Mouse (Mus musculus) spleen, postnatal 4 days (tissue): Measurements from ENCODE around the gene Slc35g2.
A peak's percentile ranks its signal among the peaks of the same experiment; 100 is the strongest.

Experiments
- DNase-seq, 2 experiments: peaks; one replicate each; pipeline ENCODE4 v3.0.0; 2022; ENCODE audit warnings: low spot score in 2 of 2

The Slc35g2 gene

GRCm38 (mm10) chr9:100570626-100571233 is at the start of gene Slc35g2:
Gene Slc35g2 (minus strand): TSS chr9:100571090.
- peak in 1 of 2 experiments; percentile 63 for DNase-seq

GRCm38 (mm10) chr9:100616947-100617346 is 46.1 kb upstream of the Slc35g2 start:
- DNase-seq, result no peak

DNA sequence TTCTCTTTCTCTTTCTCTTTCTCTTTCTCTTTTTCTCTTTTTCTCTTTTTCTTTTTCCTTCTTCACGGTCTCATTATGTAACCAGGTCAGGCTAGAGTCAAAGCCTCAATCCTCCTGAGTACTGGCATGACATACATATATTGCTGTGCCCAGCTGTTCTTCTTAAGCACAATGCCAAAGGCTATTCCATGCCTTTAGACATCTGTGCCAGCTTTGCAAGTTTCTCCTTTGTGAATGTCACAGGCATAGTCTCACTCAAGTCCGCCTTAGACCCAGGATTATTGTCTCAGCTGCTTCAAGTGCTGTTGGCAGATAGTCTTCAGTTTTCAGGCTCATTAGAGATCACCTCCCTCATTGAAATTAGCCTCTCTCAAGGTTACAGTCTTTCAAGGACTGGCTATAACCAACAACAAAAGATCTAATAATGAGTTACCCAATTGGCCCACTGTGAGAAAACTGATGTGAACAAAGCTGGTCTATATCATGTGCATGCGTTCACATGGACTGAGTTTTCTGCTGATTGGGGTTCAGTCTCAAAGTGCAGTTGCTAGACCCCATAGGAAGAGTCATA is 42.7 kb upstream of the Slc35g2 start:
- no peak for DNase-seq

DNA sequence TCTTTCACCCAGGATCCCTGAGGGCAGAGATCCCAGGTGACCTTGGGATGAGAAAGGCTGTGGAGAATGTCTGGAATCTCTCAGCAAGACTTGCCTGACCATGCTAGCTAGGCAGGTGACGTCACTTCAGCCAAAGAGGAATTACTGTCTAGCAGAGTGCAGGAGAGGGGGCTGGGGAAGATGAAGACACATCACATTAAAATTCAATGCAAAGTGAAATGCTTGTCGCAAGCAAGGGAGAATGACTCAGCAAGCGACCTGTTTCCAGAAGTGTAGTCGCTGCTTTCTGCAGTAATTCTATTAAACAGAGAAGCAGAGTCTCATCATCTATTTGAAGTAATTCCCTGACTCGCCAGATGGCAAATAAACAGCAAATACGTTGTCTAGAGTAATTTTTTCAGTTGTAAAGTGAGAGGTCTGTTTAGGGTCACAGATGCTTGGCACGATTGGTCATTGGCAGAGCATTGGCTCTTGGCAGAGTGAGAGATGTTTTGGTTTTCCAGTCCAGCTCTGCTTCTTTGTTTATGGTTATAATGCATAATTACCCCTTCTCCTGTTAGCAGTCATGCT is 35.2 kb upstream of the Slc35g2 start:
- no peak for DNase-seq

DNA sequence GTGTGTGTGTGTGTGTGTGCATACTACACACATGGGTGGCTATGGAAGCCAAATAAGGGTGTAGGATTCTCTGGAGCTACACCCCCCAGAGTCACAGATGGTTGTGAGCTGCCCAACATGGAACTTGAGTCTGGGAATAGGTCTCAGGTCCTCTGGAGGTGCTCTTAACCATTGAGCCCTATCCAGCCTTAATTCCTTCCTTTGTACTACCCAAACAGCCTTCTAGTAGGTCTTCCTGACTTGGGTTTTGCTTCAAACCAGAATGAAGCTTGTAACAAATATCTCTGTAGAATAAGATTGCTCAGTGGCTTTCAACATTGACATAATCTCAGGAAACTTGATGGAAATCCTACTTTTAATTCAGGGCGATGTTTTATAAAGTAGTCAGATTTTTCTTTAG is 34.6 kb upstream of the Slc35g2 start:
- no peak for DNase-seq

DNA sequence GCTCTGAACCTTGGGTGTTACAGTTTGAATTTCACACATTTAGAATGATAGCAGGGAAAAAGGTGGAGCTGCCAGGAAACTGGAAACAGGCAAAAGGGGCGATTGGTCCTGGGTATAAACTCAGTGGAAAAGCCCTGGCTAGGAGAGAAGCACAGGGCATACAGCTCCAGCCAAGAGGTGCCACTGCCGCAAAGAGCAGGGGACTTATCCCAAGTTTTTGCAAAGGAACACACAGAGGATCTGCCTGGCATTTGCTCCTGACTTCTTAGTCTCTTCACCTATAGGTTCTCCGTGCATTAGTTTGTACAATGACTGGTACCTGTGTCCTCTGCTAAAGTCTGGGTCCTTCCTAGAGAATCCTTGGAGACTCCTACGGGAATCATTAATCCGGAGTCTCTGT is 32.3 kb upstream of the Slc35g2 start:
- no peak for DNase-seq

DNA sequence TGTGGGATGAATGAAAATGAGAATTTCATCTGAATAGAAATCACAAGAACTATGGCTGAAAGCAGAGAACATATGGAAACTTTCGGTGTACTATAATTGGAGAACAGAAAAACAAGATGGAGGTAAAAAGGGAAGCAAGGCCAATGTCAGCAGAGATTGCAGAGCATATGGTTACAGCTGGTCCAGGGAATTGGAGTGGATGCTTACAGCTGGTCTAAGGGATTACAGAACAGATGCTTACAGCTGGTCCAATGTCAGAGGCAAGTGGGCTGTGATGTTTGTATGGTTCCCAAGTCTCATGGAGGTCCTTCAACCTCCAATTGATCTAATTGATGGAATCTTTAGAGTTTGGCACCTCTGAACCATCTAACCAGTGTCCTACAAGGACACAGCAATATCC is 31.2 kb upstream of the Slc35g2 start:
- DNase-seq, result no peak

DNA sequence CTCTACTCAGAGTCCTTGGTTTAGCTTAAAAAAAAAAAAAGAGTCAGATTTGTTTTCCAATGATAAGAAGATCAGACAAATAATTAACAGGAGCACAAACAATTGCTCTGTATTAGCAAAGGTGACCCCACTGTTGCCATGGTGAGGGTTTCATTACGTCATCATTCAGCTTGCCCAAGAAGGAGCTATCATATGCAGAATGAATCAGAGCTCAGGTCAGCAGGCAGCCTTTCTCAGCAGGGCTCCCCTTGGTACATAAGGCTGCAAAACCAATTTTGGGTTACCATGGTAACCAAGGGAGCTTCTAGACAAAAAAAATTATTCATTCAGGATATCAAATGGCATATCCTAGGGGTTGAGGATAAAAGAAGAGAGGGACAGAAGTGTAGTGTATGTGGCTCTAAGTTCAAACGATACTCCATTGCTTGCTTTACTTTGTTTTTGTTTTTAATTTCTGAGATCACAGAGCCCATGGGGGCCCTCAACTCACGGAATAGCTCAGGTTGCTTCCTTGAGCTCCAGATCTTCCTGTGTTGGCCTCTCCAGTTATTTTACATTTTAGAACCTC is 29.0 kb upstream of the Slc35g2 start:
- no peak for DNase-seq

DNA sequence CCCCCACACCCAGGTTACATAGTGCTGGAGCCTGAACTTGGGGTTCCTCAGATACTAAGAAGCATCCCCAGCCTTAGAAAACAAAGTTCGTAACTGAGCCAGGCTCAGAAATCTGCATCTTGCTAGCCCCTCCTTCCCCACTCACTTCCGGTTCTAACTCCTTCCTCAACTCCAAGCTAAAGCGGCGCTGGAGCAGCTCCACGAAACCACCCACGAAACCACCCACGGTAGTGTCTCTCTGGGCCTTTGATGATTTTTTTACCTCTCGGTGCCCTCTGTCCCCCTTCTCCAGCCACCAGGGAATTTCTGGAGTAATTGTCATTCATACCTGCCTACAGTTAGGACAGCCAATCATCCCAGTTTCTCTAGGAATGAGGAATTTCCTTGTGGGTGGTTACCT is 26.7 kb upstream of the Slc35g2 start, which contains the start of gene Stag1:
TSS of gene Stag1 (plus strand) at position 253 of the 400 bp plus-strand sequence.
- no peak for DNase-seq

GRCm38 (mm10) chr9:100596317-100596716 is 25.4 kb upstream of the Slc35g2 start:
- no peak for DNase-seq

DNA sequence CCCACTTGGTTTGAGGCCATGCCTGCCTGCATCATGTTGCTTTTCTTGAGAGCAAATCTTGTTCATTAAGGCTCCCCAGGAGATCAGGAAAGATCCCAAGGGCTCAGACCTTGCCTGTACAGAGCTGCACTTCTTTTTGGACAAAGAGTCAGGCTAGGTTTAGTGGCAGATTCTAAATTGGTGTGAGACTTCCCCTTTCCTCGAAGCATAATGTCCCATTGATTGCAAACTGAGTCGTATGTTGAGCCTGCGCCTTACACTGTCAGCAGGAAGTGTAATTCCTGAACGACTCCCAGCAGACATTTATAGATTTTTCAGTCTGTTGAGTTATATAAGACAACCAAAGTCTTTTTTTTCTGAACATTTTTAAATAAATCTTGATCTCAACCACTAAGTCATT is 19.6 kb upstream of the Slc35g2 start:
- DNase-seq, result no peak

GRCm38 (mm10) chr9:100584031-100584430 is 13.1 kb upstream of the Slc35g2 start:
- no peak for DNase-seq

DNA sequence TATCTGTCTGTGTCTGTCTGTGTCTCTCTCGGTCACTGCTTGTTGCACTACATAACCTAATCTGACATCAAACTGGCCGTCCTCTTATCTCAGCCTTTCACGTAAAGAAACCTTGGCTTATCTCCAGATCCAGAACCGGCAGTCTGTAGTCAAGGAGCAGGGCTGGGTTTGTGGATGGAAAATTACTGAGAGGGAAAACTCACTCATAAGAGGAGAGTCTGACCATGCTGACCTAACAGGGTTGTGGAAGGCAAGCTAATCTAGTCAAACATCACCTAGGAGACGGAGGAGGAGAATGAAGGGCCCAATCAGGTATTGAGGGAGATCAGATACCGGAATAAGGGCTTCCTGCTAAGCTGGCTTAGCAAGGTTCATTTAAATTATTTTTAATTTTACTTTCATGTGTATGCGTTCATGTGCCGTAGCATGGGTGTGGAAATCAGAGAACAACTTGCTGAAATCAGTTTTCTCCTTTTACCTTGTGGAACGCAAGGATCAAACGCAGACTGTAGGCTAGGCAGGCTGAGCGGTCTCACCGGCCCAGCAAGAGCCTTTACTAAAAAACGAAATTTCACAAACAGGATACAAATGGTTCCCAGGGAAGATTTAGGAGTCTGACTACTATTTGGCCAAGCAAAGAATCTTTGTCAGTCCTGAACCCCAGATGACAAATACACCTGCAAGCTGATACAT is 12.1 kb upstream of the Slc35g2 start:
- no peak for DNase-seq

DNA sequence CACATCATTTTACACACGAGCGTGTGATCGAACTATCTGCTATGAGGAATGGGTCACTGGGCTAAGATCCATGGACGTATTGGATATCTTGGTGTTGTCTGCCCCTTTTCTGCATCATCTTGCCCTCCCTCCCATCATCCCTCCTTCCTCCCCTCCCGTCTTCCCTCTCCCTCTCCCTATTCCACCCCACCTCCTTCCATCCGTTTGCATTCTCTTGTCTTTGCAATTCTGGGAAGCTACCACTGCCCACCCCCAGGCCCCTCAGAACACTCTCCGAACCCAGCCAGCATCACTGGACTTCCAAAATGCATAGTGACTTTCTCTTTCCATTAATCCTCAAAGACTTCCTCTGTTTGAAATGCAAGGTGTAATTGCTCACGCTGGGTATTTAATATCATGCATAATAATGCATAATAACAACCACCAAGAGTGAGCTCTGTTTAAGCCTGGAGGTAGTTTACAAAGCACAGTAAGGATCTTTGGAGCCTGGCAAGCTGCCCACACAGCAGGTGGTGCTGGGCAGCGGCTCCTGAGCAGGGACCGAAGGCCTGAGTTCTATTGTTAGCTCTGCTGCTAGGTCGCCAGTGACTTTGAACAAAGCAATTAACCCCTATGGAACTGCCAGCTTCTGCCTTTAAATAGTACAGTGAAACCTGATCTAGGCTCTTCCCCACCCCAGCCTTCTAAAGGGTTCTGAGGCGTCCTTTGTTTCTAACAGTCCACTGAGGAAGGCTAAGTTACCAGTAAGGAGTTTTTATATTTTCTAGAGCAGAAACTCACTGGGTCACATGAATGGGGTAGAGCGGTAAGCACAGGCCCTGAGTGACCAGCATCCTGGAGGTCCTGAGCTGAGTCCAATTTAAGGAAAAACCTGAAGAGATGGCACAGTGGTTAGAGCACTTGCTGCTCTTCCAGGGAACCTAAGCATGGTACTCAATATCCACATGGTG is 10.9 kb upstream of the Slc35g2 start:
- no peak for DNase-seq

GRCm38 (mm10) chr9:100580196-100580740 is 9.4 kb upstream of the Slc35g2 start:
- no peak for DNase-seq

DNA sequence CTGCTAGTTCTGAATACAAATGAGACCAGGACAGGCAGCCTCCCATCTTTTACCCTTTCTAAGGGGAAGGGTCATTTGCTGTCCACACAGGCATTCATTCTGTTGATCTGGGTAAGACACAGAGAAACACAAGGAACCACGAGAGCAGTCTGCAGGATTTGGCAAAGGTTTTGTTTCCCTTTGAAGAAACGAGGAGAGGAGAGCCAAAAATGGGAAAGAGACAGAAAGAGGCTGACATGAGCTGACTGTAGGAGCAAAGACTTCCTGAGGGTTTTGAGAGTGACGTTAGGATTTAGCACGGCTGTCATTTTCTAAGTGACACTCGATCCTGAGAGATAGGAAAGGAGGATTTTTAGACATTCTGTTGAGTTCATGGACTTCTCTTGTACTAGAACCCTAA is 3.1 kb upstream of the Slc35g2 start:
- no peak for DNase-seq

GRCm38 (mm10) chr9:100573300-100573699 is 2.4 kb upstream of the Slc35g2 start:
- no peak for DNase-seq

GRCm38 (mm10) chr9:100571511-100571910 is 621 bp upstream of the Slc35g2 start:
- DNase-seq, result no peak

DNA sequence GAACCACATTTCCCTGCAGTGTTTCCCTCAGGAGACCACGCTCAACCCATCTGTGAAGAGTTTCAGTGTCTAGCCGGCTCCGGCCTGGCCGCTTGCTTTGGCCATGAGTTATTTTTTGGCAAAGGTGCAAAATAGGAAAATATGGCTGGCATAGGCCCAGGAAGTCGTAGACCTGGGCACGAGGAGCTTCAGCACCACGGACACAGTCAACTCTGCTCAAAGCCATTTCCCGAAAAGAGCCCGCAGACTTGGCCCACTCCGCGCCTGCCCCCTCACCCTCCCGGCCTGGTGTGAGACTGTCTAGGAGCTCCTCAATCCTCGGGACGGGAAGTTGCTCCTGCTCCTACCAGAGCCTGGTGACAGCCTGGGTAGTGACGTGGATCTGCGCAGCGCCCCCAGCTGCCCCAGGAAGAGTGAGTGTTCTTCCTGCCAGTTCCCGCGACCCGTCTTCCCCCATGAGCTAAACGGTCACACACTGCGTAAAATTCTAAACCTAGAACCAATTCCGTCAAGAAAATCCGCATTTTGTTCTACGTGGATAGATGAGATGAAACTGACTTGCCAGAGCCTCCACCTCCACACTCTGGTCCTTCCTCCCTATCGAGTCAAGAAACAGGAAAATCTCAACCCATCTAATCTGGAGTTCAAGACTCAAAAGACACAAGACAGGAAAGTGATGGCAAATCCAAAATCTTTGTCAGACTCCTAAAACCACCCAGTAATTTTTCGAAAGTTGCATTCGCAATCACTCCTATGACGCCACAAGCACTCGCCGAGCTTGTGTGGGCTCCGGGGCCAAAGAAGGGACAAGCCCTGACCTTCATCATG is 878 bp downstream of the Slc35g2 start:
- no peak for DNase-seq

- no peak for DNase-seq
These were observed 10.5 kb downstream of the Slc35g2 start for GRCm38 (mm10) chr9:100560251-100560890.
